Mouse (Mus musculus): ENCODE results near the gene Cars.
"Not testable (repeated sequence)": the region's sequence is repeated elsewhere in the genome, so short reads cannot be mapped to it uniquely, and the experiment has no call there.

Gene Cars

GRCm38 (mm10) chr7:143599428-143600230, at the start of gene Cars:
Gene Cars, minus strand, starts transcription at chr7:143600090.
- TF ChIP-seq POU5F1 (IDR thresholded peaks at IDR 0.05; ENCODE audit: borderline replicate concordance, low read length) (no peak), NANOG (IDR thresholded peaks at IDR 0.05; ENCODE audit: borderline replicate concordance, low read length) (no peak), CTCF (conservative IDR thresholded peaks at IDR 0.05; ENCODE audit: low read length) (no peak)
- H3K36me3 ChIP-seq (ENCODE audit: insufficient read depth, low read length): peaks cover 42% of the 10 kb centered on the region
- no peaks in the 10 kb centered on the region for H3K9me3 ChIP-seq (ENCODE audit: low read length)
- H3K4me3 ChIP-seq (replicated peaks; ENCODE audit: low read length): peak within 1 kb of the TSS; percentile 100
- peaks cover 63% of the 10 kb centered on the region for H3K4me1 ChIP-seq (replicated peaks; ENCODE audit: low read depth, low read length)
- no peaks in the 10 kb centered on the region for H3K27me3 ChIP-seq (ENCODE audit: insufficient read depth, low read length)

- Histone ChIP-seq H3K27me3 (ENCODE audit: insufficient read depth, low read length) (no peaks in the 10 kb centered on the region), H3K4me1 (replicated peaks; ENCODE audit: low read depth, low read length) (peaks cover 4% of the 10 kb centered on the region), H3K36me3 (ENCODE audit: insufficient read depth, low read length) (peaks cover 13% of the 10 kb centered on the region), H3K4me3 (replicated peaks; ENCODE audit: low read length) (peak within 1 kb of the TSS; percentile 92), H3K9me3 (ENCODE audit: low read length) (peaks cover 3% of the 10 kb centered on the region; the same call in 1 of the 2 replicates)
- no peak for TF ChIP-seq POU5F1 (IDR thresholded peaks at IDR 0.05; ENCODE audit: borderline replicate concordance, low read length)
- no peak for TF ChIP-seq CTCF (conservative IDR thresholded peaks at IDR 0.05; ENCODE audit: low read length)
- no peak for TF ChIP-seq NANOG (IDR thresholded peaks at IDR 0.05; ENCODE audit: borderline replicate concordance, low read length)
Observed at GRCm38 (mm10) chr7:143649034-143649768, 49.3 kb upstream of the Cars start, which contains the start of gene Tnfrsf22. Gene Tnfrsf22, minus strand, starts transcription at chr7:143649661.

GRCm38 (mm10) chr7:143643949-143644348, 44.1 kb upstream of the Cars start:
- not testable (repeated sequence) for H3K27me3 ChIP-seq (ENCODE audit: insufficient read depth, low read length); H3K4me3 ChIP-seq (replicated peaks; ENCODE audit: low read length); H3K9me3 ChIP-seq (ENCODE audit: low read length)
- peaks cover 11% of the 10 kb centered on the region for H3K4me1 ChIP-seq (replicated peaks; ENCODE audit: low read depth, low read length)
- peaks cover 51% of the 10 kb centered on the region for H3K36me3 ChIP-seq (ENCODE audit: insufficient read depth, low read length)

GRCm38 (mm10) chr7:143636674-143637073, 36.8 kb upstream of the Cars start:
- H3K36me3 ChIP-seq (ENCODE audit: insufficient read depth, low read length): peaks cover 37% of the 10 kb centered on the region
- no peaks in the 10 kb centered on the region for H3K9me3 ChIP-seq (ENCODE audit: low read length)
- H3K27me3 ChIP-seq (ENCODE audit: insufficient read depth, low read length): no peaks in the 10 kb centered on the region; the same call in 1 of the 2 replicates
- no peak for TF ChIP-seq CTCF (conservative IDR thresholded peaks at IDR 0.05; ENCODE audit: low read length)
- TF ChIP-seq POU5F1 (IDR thresholded peaks at IDR 0.05; ENCODE audit: borderline replicate concordance, low read length): no peak
- no peak for TF ChIP-seq NANOG (IDR thresholded peaks at IDR 0.05; ENCODE audit: borderline replicate concordance, low read length)
- no peak overlapping the region for H3K4me3 ChIP-seq (replicated peaks; ENCODE audit: low read length)
- H3K4me1 ChIP-seq (replicated peaks; ENCODE audit: low read depth, low read length): peaks cover 16% of the 10 kb centered on the region

- Histone ChIP-seq H3K9me3 (ENCODE audit: low read length) (no peaks in the 10 kb centered on the region), H3K4me3 (replicated peaks; ENCODE audit: low read length) (no peak overlapping the region), H3K4me1 (replicated peaks; ENCODE audit: low read depth, low read length) (peaks cover 10% of the 10 kb centered on the region), H3K36me3 (ENCODE audit: insufficient read depth, low read length) (peaks cover 7% of the 10 kb centered on the region; the same call in 1 of the 2 replicates), H3K27me3 (ENCODE audit: insufficient read depth, low read length) (no peaks in the 10 kb centered on the region; the same call in 1 of the 2 replicates)
- TF ChIP-seq POU5F1 (IDR thresholded peaks at IDR 0.05; ENCODE audit: borderline replicate concordance, low read length) (no peak), NANOG (IDR thresholded peaks at IDR 0.05; ENCODE audit: borderline replicate concordance, low read length) (no peak)
Observed at GRCm38 (mm10) chr7:143631503-143631902, 31.6 kb upstream of the Cars start.

- no peaks in the 10 kb centered on the region for H3K9me3 ChIP-seq (ENCODE audit: low read length)
- no peak for TF ChIP-seq POU5F1 (IDR thresholded peaks at IDR 0.05; ENCODE audit: borderline replicate concordance, low read length)
- TF ChIP-seq CTCF (conservative IDR thresholded peaks at IDR 0.05; ENCODE audit: low read length): no peak
- TF ChIP-seq NANOG (IDR thresholded peaks at IDR 0.05; ENCODE audit: borderline replicate concordance, low read length): no peak
- no peaks in the 10 kb centered on the region for H3K4me1 ChIP-seq (replicated peaks; ENCODE audit: low read depth, low read length)
- no peaks in the 10 kb centered on the region for H3K36me3 ChIP-seq (ENCODE audit: insufficient read depth, low read length)
- H3K27me3 ChIP-seq (ENCODE audit: insufficient read depth, low read length): peaks cover 3% of the 10 kb centered on the region; the same call in 1 of the 2 replicates
- no peak overlapping the region for H3K4me3 ChIP-seq (replicated peaks; ENCODE audit: low read length)
Observed at GRCm38 (mm10) chr7:143629501-143629900, 29.6 kb upstream of the Cars start.

GRCm38 (mm10) chr7:143628540-143628939, 28.6 kb upstream of the Cars start, which contains the start of gene Tnfrsf26:
Gene Tnfrsf26, minus strand, starts transcription at chr7:143628722.
- H3K9me3 ChIP-seq (ENCODE audit: low read length): no peaks in the 10 kb centered on the region
- no peaks in the 10 kb centered on the region for H3K36me3 ChIP-seq (ENCODE audit: insufficient read depth, low read length)
- H3K4me1 ChIP-seq (replicated peaks; ENCODE audit: low read depth, low read length): no peaks in the 10 kb centered on the region
- H3K27me3 ChIP-seq (ENCODE audit: insufficient read depth, low read length): peaks cover 3% of the 10 kb centered on the region; the same call in 1 of the 2 replicates
- TF ChIP-seq POU5F1 (IDR thresholded peaks at IDR 0.05; ENCODE audit: borderline replicate concordance, low read length) (no peak), CTCF (conservative IDR thresholded peaks at IDR 0.05; ENCODE audit: low read length) (no peak), NANOG (IDR thresholded peaks at IDR 0.05; ENCODE audit: borderline replicate concordance, low read length) (no peak)
- no peak within 1 kb of the TSS for H3K4me3 ChIP-seq (replicated peaks; ENCODE audit: low read length)

GRCm38 (mm10) chr7:143627555-143628286, 27.8 kb upstream of the Cars start:
- TF ChIP-seq POU5F1 (IDR thresholded peaks at IDR 0.05; ENCODE audit: borderline replicate concordance, low read length) (no peak), CTCF (conservative IDR thresholded peaks at IDR 0.05; ENCODE audit: low read length) (no peak), NANOG (IDR thresholded peaks at IDR 0.05; ENCODE audit: borderline replicate concordance, low read length) (no peak)
- Histone ChIP-seq H3K27me3 (ENCODE audit: insufficient read depth, low read length) (0 out of 2 replicates have a peak, but pooled peaks cover 3% of the 10 kb centered on the region), H3K4me3 (replicated peaks; ENCODE audit: low read length) (no peak overlapping the region), H3K4me1 (replicated peaks; ENCODE audit: low read depth, low read length) (peaks cover 6% of the 10 kb centered on the region; the same call in 1 of the 2 replicates), H3K36me3 (ENCODE audit: insufficient read depth, low read length) (no peaks in the 10 kb centered on the region), H3K9me3 (ENCODE audit: low read length) (peaks cover 7% of the 10 kb centered on the region)

Measured in E14TG2a.4 (cell line).